Mouse (Mus musculus) cerebellum, adult 2 months (tissue): ENCODE data around the gene Camkmt.

Experiments
- CTCF ChIP-seq: fragments of 200-500 bp; IDR thresholded peaks from 2 replicates; pipeline ENCODE4 v1.5.1; 2011; ENCODE audit warnings: low read depth, mild to moderate bottlenecking, control low read depth, low read length, moderate library complexity, borderline replicate concordance; ENCODE audit not compliant: insufficient read depth
- POLR2A ChIP-seq: fragments of 200-500 bp; IDR thresholded peaks from 2 replicates; pipeline ENCODE4 v1.6.1; 2011; ENCODE audit warnings: low read length, control low read depth, borderline replicate concordance; ENCODE audit not compliant: insufficient read depth

DNA sequence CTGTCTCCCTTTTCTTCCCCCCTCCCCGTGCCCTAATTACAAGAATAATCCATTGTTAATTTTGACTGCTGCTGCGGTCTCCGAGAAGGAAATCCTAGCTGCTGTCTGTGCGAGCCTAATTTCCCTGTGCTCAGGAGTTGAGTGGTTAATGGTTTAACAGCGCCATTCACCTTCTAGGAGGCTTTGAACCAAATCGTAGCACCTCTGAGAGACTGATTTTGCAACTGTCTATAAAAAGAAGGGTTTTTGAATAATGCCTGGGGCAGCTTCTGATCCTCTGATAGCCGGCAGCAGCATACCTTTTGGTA lies 99.7 kb downstream of the Camkmt start:
- TF ChIP-seq POLR2A (no peak), CTCF (no peak)
